Mouse (Mus musculus) heart, embryonic 14.5 days (tissue): ENCODE data around the gene Spats1. TPM values are rescaled to one million over a fixed set of nuclear protein-coding genes. Genes with fewer than 3 reads are reported as not detected.

ENCODE experiments used
- ATAC-seq: fragments of 200-750 bp; cut with Nextera tagmentation; 2 replicates; pipeline ENCODE4 v1.8.0; 2017; ENCODE audit warnings: low read depth, moderate TSS enrichment; ENCODE audit not compliant: insufficient number of reproducible peaks, insufficient read depth, low FRiP score
- H3K27ac ChIP-seq, 2 experiments: fragments of 200-500 bp in 1 of 2; fragments of 300-500 bp in 1 of 2; sonication (generic) in 1 of 2; replicated peaks in 1 of 2; 2 replicates each; pipeline ENCODE4 v1.5.1; 2012 to 2014; ENCODE audit warnings: low read depth in 2 of 2, low read length in 2 of 2, control low read depth in 1 of 2, mild to moderate bottlenecking in 1 of 2, mixed read lengths in 1 of 2; ENCODE audit not compliant: control insufficient read depth in 1 of 2, insufficient read depth in 1 of 2
- H3K27me3 ChIP-seq: fragments of 300-500 bp; sonication (generic); 2 replicates; pipeline ENCODE4 v1.6.1; 2014; ENCODE audit warnings: mild to moderate bottlenecking, low read length, control low read depth; ENCODE audit not compliant: control insufficient read depth, insufficient read depth
- H3K36me3 ChIP-seq: fragments of 300-500 bp; sonication (generic); 2 replicates; pipeline ENCODE4 v1.6.1; 2014; ENCODE audit warnings: mild to moderate bottlenecking, control low read depth, low read length, mixed read lengths; ENCODE audit not compliant: control insufficient read depth, insufficient read depth
- H3K4me1 ChIP-seq, 2 experiments: fragments of 200-500 bp in 1 of 2; fragments of 300-500 bp in 1 of 2; sonication (generic) in 1 of 2; 2 replicates each; pipeline ENCODE4 v1.6.1; 2012 to 2014; ENCODE audit warnings: low read length in 2 of 2, control low read depth in 1 of 2, mixed read lengths in 1 of 2; ENCODE audit not compliant: control insufficient read depth in 2 of 2, insufficient read depth in 2 of 2
- H3K4me2 ChIP-seq: fragments of 300-500 bp; sonication (generic); 2 replicates; pipeline ENCODE4 v1.6.1; 2014; ENCODE audit warnings: mild to moderate bottlenecking, low read length
- H3K4me3 ChIP-seq, 2 experiments: fragments of 200-500 bp in 1 of 2; fragments of 300-500 bp in 1 of 2; sonication (generic) in 1 of 2; 2 replicates each; pipeline ENCODE4 v1.5.1; 2012 to 2014; ENCODE audit warnings: low read length in 2 of 2, mild to moderate bottlenecking in 2 of 2, control low read depth in 1 of 2, low read depth in 1 of 2, moderate library complexity in 1 of 2; ENCODE audit not compliant: control insufficient read depth in 1 of 2, insufficient read depth in 1 of 2
- H3K9ac ChIP-seq: fragments of 300-500 bp; sonication (generic); 2 replicates; pipeline ENCODE4 v1.6.1; 2014; ENCODE audit warnings: mild to moderate bottlenecking, low read length
- H3K9me3 ChIP-seq: fragments of 300-500 bp; sonication (generic); 2 replicates; pipeline ENCODE4 v1.6.1; 2016; ENCODE audit warnings: low read length, control low read depth; ENCODE audit not compliant: control insufficient read depth
- WGBS: fragments of 180-500 bp; shearing (Covaris S2); extraction: QIAGEN DNeasy Blood & Tissue Kit; methylation state at CpG from one replicate; pipeline ENCODE4 v1.1.7; 2014; 5-methylcytosine and 5-hydroxymethylcytosine counted together
- polyA plus RNA-seq: library from polyadenylated mRNA; unstranded; fragments of >200 nt; fragmentation: Nextera tagmentation; extraction: Ambion mirVana; gene quantifications from 2 replicates; pipeline ENCODE4 v1.2.1, GENCODE M21; 2014

Gene Spats1
- polyA plus RNA-seq, 1 experiment from 2014 or later: 1.8 TPM

DNA sequence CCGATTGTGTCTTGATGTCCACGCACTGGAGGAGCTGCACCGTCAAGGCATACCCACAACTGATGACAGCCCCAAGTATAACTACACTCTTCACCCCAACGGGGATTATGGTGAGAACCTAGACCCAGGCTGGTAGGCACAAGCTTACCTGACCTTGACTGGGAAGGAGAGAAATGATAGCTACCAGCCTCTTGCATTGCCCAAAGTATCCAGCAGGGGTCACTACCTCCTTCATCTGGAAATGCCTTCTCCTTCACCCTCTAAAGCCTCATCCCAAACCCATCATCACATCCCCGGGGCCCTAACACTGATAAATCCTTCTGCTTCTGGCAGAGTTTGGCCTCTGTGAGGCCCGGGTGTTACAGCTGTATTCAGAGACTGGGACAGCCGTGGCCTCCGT, 41.3 kb upstream of the Spats1 start:
- H3K4me3 ChIP-seq: no peak overlapping the region
- no peak overlapping the region for H3K4me2 ChIP-seq
- no peak overlapping the region for H3K9ac ChIP-seq
- H3K27me3 ChIP-seq: no peaks in the 10 kb centered on the region
- H3K9me3 ChIP-seq: no peaks in the 10 kb centered on the region
- no peak overlapping the region for H3K27ac ChIP-seq
- peaks cover 48% of the 10 kb centered on the region for H3K36me3 ChIP-seq
- ATAC-seq: no peak
- 25% methylated on average over 8 of the region's 8 CpGs for WGBS
- H3K4me1 ChIP-seq: peaks cover 6 to 10% of the 10 kb centered on the region in 2 experiments

GRCm38 (mm10) chr17:45515806-45516205, 40.6 kb upstream of the Spats1 start:
- Histone ChIP-seq H3K4me3 (no peak overlapping the region), H3K4me2 (no peak overlapping the region), H3K27me3 (no peaks in the 10 kb centered on the region), H3K36me3 (peaks cover 53% of the 10 kb centered on the region), H3K9ac (no peak overlapping the region), H3K27ac (no peak overlapping the region), H3K4me1 (peaks cover 3 to 8% of the 10 kb centered on the region in 2 experiments), H3K9me3 (no peaks in the 10 kb centered on the region)
- ATAC-seq: no peak
- WGBS: 72% methylated on average over 10 of the region's 10 CpGs

DNA sequence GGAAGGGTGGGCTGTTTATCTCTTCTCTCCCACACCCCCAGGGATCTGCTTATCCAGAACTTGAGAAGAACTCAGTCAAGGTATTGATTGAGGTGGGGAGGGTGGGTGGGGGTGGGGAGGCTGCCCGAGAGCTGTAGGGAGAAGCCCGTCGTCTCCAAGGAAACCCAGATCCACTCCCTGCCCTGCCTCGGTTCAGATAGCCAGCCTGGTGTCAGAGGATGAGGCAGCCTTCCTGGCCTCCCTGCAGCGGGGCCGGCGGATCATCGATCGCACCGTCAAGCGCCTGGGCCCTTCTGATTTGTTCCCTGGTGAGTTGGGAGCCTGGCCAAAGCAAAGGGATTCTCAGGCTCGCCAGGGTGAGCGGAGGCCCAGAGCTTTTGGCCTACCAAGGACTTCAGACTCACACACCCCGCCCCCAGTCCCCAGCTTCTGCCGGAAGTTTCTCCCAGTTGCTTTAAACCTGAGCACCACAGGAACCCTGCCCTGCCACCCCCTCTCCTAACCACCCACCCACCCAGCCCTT, 40.0 kb upstream of the Spats1 start:
- H3K9me3 ChIP-seq: no peaks in the 10 kb centered on the region
- ATAC-seq: no peak
- no peak overlapping the region for H3K27ac ChIP-seq
- H3K4me2 ChIP-seq: no peak overlapping the region
- peaks cover 51% of the 10 kb centered on the region for H3K36me3 ChIP-seq
- H3K27me3 ChIP-seq: no peaks in the 10 kb centered on the region
- H3K9ac ChIP-seq: no peak overlapping the region
- peaks cover 3% of the 10 kb centered on the region in 2 experiments; a peak in 2 of 4 replicates for H3K4me1 ChIP-seq
- 40% methylated on average over 15 of the region's 15 CpGs for WGBS
- no peak overlapping the region for H3K4me3 ChIP-seq

DNA sequence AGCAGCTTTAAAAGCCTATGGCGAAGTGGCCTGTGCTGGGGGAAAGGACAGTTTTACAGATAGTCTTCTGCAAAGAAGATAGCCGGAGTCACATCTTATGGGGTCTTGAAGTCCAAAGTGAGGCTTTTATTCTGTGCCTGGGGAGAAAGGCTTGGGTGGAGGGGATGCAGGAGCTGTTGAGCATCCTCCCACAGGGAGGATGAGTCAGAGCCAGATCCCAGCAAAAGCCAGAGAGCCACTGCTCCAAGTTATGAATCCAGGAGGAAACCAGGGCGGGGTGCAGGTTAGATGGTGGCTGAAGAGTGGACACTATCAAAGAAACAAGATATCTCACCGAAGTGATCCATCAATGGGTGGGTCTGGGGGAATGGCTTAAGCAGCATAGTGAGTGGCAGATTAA, 36.5 kb upstream of the Spats1 start:
- H3K4me3 ChIP-seq: no peak overlapping the region
- H3K9ac ChIP-seq: no peak overlapping the region
- no peak overlapping the region for H3K4me2 ChIP-seq
- peaks cover 4 to 8% of the 10 kb centered on the region in 2 experiments for H3K4me1 ChIP-seq
- no peak for ATAC-seq
- peaks cover 41% of the 10 kb centered on the region for H3K36me3 ChIP-seq
- 92% methylated on average over 4 of the region's 4 CpGs for WGBS
- no peaks in the 10 kb centered on the region for H3K27me3 ChIP-seq
- H3K9me3 ChIP-seq: no peaks in the 10 kb centered on the region
- no peak overlapping the region for H3K27ac ChIP-seq

GRCm38 (mm10) chr17:45510871-45511270, 35.7 kb upstream of the Spats1 start:
- Histone ChIP-seq H3K4me3 (no peak overlapping the region), H3K4me2 (no peak overlapping the region), H3K9ac (no peak overlapping the region), H3K27ac (no peak overlapping the region), H3K36me3 (peaks cover 35% of the 10 kb centered on the region), H3K27me3 (no peaks in the 10 kb centered on the region), H3K4me1 (peaks cover 2 to 11% of the 10 kb centered on the region in 2 experiments), H3K9me3 (no peaks in the 10 kb centered on the region)
- ATAC-seq: no peak
- WGBS: 88% methylated on average over 4 of the region's 4 CpGs

GRCm38 (mm10) chr17:45506700-45507189, 31.5 kb upstream of the Spats1 start, which contains the start of gene Aars2:
Gene Aars2 (plus strand): TSS chr17:45506841.
- H3K4me2 ChIP-seq: peak within 1 kb of the TSS; percentile 62
- H3K9ac ChIP-seq: peak within 1 kb of the TSS; percentile 86
- H3K4me1 ChIP-seq: peaks cover 5 to 11% of the 10 kb centered on the region in 2 experiments
- H3K27me3 ChIP-seq: no peaks in the 10 kb centered on the region
- peak; percentile 87 for ATAC-seq
- WGBS: under 1% methylated on average over 42 of the region's 42 CpGs
- H3K4me3 ChIP-seq: peak within 1 kb of the TSS; percentile 87 to 97
- no peaks in the 10 kb centered on the region for H3K9me3 ChIP-seq
- H3K27ac ChIP-seq: peak within 1 kb of the TSS; percentile 85 to 87
- peaks cover 30% of the 10 kb centered on the region for H3K36me3 ChIP-seq

DNA sequence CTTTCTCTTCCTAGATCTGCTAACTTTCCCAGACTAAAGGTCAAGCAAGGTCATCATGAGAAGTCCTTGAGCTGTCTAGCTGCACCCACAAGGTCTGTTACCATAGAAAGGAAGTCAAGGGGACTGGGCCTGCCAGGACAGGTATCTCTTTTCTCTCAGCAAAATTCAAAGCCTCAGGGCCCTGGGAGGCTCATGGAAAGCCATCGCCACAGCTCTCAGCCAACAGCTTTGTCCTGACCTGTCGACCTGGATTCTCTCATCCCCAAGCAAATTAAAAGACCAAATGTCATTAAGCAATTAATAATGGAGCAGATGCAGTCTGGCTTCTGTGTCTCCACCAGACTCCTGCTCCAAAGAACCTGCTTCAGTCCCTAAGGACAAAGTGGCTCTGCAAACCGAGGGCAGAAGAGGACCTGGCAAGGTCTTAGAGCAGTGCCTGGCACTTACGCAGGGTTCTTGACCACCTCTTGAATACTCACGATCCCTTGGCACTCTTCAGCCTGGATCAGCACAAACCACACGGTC, 30.8 kb upstream of the Spats1 start:
- no peak overlapping the region for H3K4me2 ChIP-seq
- no peak overlapping the region for H3K27ac ChIP-seq
- H3K4me1 ChIP-seq: peaks cover 5 to 11% of the 10 kb centered on the region in 2 experiments
- no peaks in the 10 kb centered on the region for H3K9me3 ChIP-seq
- peak overlapping the region; percentile 86; the same call in 1 of the 2 replicates for H3K9ac ChIP-seq
- ATAC-seq: no peak
- H3K27me3 ChIP-seq: no peaks in the 10 kb centered on the region
- H3K36me3 ChIP-seq: peaks cover 23% of the 10 kb centered on the region
- 65% methylated on average over 6 of the region's 6 CpGs for WGBS
- no peak overlapping the region for H3K4me3 ChIP-seq
